Mouse (Mus musculus): Measurements from ENCODE around the gene Pcsk5. TPM values are rescaled to one million over a fixed set of nuclear protein-coding genes. Genes with fewer than 3 reads are reported as not detected.
A peak's percentile ranks its signal among the peaks of the same experiment; 100 is the strongest.

Pcsk5 gene
- 6.9 and 7.9 TPM in 2 replicates for polyA plus RNA-seq (2014; fragmentation: Nextera tagmentation; extraction: Ambion mirVana)

GRCm38 (mm10) chr19:17837471-17837859, at the start of gene Pcsk5:
Gene Pcsk5, minus strand, starts transcription at chr19:17837632.
- Histone ChIP-seq H3K4me3 (replicated peaks; ENCODE audit: low read depth, low read length) (peak within 1 kb of the TSS; percentile 70), H3K4me2 (ENCODE audit: low read length) (peak within 1 kb of the TSS; percentile 88), H3K27ac (replicated peaks; ENCODE audit: low read depth, low read length) (peak within 1 kb of the TSS; percentile 78), H3K9me3 (ENCODE audit: control insufficient read depth, low read length) (no peaks in the 10 kb centered on the region), H3K27me3 (ENCODE audit: control insufficient read depth, insufficient read depth, low read length) (0 out of 2 replicates have a peak, but pooled peaks cover 9% of the 10 kb centered on the region), H3K9ac (replicated peaks; ENCODE audit: low read length) (peak within 1 kb of the TSS; percentile 66), H3K36me3 (ENCODE audit: control insufficient read depth, insufficient read depth, low read length) (no peaks in the 10 kb centered on the region), H3K4me1 (ENCODE audit: control insufficient read depth, insufficient read depth, low read length) (peaks cover 16% of the 10 kb centered on the region; the same call in 1 of the 2 replicates)
- peak; percentile 94 for DNase-seq
- WGBS, result under 1% methylated on average over 32 of the region's 36 CpGs
- peak; percentile 96 for ATAC-seq (ENCODE audit: low FRiP score, low TSS enrichment)

- no peaks in the 10 kb centered on the region for H3K9me3 ChIP-seq (ENCODE audit: control insufficient read depth, low read length)
- WGBS, result 89% methylated on average over 7 of the region's 7 CpGs
- H3K9ac ChIP-seq (replicated peaks; ENCODE audit: low read length), result no peak overlapping the region
- H3K4me2 ChIP-seq (ENCODE audit: low read length), result no peak overlapping the region
- H3K4me1 ChIP-seq (ENCODE audit: control insufficient read depth, insufficient read depth, low read length), result no peaks in the 10 kb centered on the region
- no peak overlapping the region for H3K4me3 ChIP-seq (replicated peaks; ENCODE audit: low read depth, low read length)
- H3K36me3 ChIP-seq (ENCODE audit: control insufficient read depth, insufficient read depth, low read length), result no peaks in the 10 kb centered on the region
- ATAC-seq (ENCODE audit: low FRiP score, low TSS enrichment), result no peak
- no peak overlapping the region for H3K27ac ChIP-seq (replicated peaks; ENCODE audit: low read depth, low read length)
- DNase-seq, result no peak
- no peaks in the 10 kb centered on the region for H3K27me3 ChIP-seq (ENCODE audit: control insufficient read depth, insufficient read depth, low read length)
Observed at GRCm38 (mm10) chr19:17875804-17876203, 38.4 kb upstream of the Pcsk5 start.

DNA sequence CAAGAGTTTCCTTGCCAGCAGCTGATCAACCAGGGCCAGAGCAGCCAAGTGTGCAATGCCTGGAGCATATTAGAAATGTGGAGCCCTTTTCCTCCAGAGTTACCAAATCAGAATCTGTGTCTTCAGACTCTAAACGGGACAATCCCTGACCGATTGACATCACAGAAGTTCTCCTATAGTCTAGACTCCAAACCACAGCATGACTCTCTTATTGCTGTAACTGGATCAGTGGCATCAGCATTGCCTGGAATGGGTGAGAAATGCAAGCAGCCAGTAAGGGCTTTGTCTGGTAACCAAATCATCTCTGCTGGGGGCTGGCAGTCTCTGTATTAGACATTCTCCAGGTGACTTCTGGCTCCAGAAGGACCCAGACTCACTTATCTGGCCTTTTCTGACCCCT, 37.0 kb upstream of the Pcsk5 start:
- no peaks in the 10 kb centered on the region for H3K27me3 ChIP-seq (ENCODE audit: control insufficient read depth, insufficient read depth, low read length)
- H3K4me3 ChIP-seq (replicated peaks; ENCODE audit: low read depth, low read length), result no peak overlapping the region
- no peaks in the 10 kb centered on the region for H3K9me3 ChIP-seq (ENCODE audit: control insufficient read depth, low read length)
- no peaks in the 10 kb centered on the region for H3K36me3 ChIP-seq (ENCODE audit: control insufficient read depth, insufficient read depth, low read length)
- no peaks in the 10 kb centered on the region for H3K4me1 ChIP-seq (ENCODE audit: control insufficient read depth, insufficient read depth, low read length)
- H3K27ac ChIP-seq (replicated peaks; ENCODE audit: low read depth, low read length), result no peak overlapping the region
- no peak overlapping the region for H3K9ac ChIP-seq (replicated peaks; ENCODE audit: low read length)
- H3K4me2 ChIP-seq (ENCODE audit: low read length), result no peak overlapping the region
- 57% methylated on average over 2 of the region's 2 CpGs for WGBS
- DNase-seq (no peak), ATAC-seq (ENCODE audit: low FRiP score, low TSS enrichment) (no peak)

- 59% methylated on average over 2 of the region's 2 CpGs for WGBS
- DNase-seq, result peak; percentile 30
Observed at GRCm38 (mm10) chr19:17873755-17874154, 36.3 kb upstream of the Pcsk5 start.

DNA sequence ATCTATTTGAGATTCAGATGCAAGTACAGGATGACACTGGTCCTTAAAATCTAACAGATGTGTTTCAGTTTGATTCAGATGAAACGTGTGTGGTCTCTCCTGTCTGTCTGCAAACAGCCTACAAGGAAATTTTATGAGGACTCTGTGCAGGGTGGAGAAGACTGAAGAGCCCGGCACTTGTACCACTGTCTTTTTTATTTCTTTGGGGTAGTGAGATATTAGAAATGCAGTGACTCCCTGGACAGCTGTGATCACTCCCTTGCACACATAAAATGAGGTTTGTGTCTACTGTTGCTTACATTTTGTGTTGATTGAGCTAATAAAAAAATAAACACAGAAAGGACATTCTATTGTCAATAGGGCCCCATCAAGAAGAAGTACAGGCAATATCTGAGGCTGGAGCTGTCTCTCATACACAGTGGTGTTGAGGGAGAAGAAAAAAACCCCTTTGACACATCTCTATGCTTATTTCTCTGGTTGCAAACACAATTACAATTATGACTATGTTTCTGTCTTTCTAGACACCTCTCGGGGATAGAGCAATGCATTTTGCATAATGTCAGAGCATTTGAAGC, 29.0 kb upstream of the Pcsk5 start:
- Histone ChIP-seq H3K4me2 (ENCODE audit: low read length) (no peak overlapping the region), H3K4me3 (replicated peaks; ENCODE audit: low read depth, low read length) (no peak overlapping the region), H3K36me3 (ENCODE audit: control insufficient read depth, insufficient read depth, low read length) (no peaks in the 10 kb centered on the region), H3K9me3 (ENCODE audit: control insufficient read depth, low read length) (no peaks in the 10 kb centered on the region), H3K9ac (replicated peaks; ENCODE audit: low read length) (no peak overlapping the region), H3K27me3 (ENCODE audit: control insufficient read depth, insufficient read depth, low read length) (no peaks in the 10 kb centered on the region), H3K4me1 (ENCODE audit: control insufficient read depth, insufficient read depth, low read length) (no peaks in the 10 kb centered on the region), H3K27ac (replicated peaks; ENCODE audit: low read depth, low read length) (no peak overlapping the region)
- no peak for ATAC-seq (ENCODE audit: low FRiP score, low TSS enrichment)
- WGBS, result 77% methylated on average over 3 of the region's 3 CpGs
- DNase-seq, result no peak

More at GRCm38 (mm10) chr19:17873755-17874154, 36.3 kb upstream of the Pcsk5 start:
- no peaks in the 10 kb centered on the region for H3K4me1 ChIP-seq (ENCODE audit: control insufficient read depth, insufficient read depth, low read length)
- no peak overlapping the region for H3K4me2 ChIP-seq (ENCODE audit: low read length)
- ATAC-seq (ENCODE audit: low FRiP score, low TSS enrichment), result no peak
- H3K9ac ChIP-seq (replicated peaks; ENCODE audit: low read length), result no peak overlapping the region
- no peaks in the 10 kb centered on the region for H3K36me3 ChIP-seq (ENCODE audit: control insufficient read depth, insufficient read depth, low read length)
- H3K27ac ChIP-seq (replicated peaks; ENCODE audit: low read depth, low read length), result no peak overlapping the region
- no peaks in the 10 kb centered on the region for H3K27me3 ChIP-seq (ENCODE audit: control insufficient read depth, insufficient read depth, low read length)
- H3K4me3 ChIP-seq (replicated peaks; ENCODE audit: low read depth, low read length), result no peak overlapping the region
- no peaks in the 10 kb centered on the region for H3K9me3 ChIP-seq (ENCODE audit: control insufficient read depth, low read length)

DNA sequence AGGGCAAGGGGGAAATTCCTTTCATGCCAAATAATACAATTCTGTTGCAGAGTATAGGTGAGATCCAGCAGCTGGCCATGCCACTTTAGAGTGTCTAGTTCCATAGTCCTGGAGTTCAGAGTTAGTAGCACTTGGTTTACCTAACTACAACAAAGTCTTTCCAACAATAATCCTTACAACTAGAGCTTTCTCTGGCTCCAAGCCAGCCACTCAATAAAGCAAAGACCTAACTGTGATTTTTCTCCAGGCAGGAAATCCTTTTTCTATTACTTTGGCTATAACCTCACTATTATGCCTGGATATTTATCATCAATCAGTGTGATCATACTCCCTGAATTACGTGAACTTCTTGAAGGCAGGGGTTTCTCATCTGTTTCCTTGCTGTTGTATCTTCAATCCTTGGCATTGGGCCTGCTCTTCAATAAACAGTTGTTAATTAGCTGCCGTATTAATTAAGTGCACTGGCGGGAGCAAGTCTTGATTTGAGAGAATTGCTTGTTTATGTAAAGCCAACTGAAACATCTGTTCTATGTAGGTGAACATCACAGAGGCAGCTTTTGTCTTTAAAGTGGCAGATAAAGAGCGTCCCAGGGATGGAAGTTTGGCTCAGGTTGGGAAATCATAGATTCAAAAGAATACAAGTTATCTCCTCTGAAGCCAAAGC, 23.1 kb upstream of the Pcsk5 start:
- H3K4me1 ChIP-seq (ENCODE audit: control insufficient read depth, insufficient read depth, low read length), result 0 out of 2 replicates have a peak, but pooled peaks cover 2% of the 10 kb centered on the region
- no peak for ATAC-seq (ENCODE audit: low FRiP score, low TSS enrichment)
- peak; percentile 24 for DNase-seq
- no peak overlapping the region for H3K4me3 ChIP-seq (replicated peaks; ENCODE audit: low read depth, low read length)
- H3K27me3 ChIP-seq (ENCODE audit: control insufficient read depth, insufficient read depth, low read length), result no peaks in the 10 kb centered on the region
- H3K36me3 ChIP-seq (ENCODE audit: control insufficient read depth, insufficient read depth, low read length), result no peaks in the 10 kb centered on the region
- no peak overlapping the region for H3K4me2 ChIP-seq (ENCODE audit: low read length)
- H3K27ac ChIP-seq (replicated peaks; ENCODE audit: low read depth, low read length), result no peak overlapping the region
- no peaks in the 10 kb centered on the region for H3K9me3 ChIP-seq (ENCODE audit: control insufficient read depth, low read length)
- WGBS, result 80% methylated on average over 4 of the region's 4 CpGs
- H3K9ac ChIP-seq (replicated peaks; ENCODE audit: low read length), result no peak overlapping the region

GRCm38 (mm10) chr19:17856741-17857140, 19.3 kb upstream of the Pcsk5 start:
- Histone ChIP-seq H3K4me2 (ENCODE audit: low read length) (no peak overlapping the region), H3K9me3 (ENCODE audit: control insufficient read depth, low read length) (no peaks in the 10 kb centered on the region), H3K9ac (replicated peaks; ENCODE audit: low read length) (no peak overlapping the region), H3K27me3 (ENCODE audit: control insufficient read depth, insufficient read depth, low read length) (no peaks in the 10 kb centered on the region), H3K4me3 (replicated peaks; ENCODE audit: low read depth, low read length) (no peak overlapping the region), H3K36me3 (ENCODE audit: control insufficient read depth, insufficient read depth, low read length) (no peaks in the 10 kb centered on the region), H3K27ac (replicated peaks; ENCODE audit: low read depth, low read length) (no peak overlapping the region), H3K4me1 (ENCODE audit: control insufficient read depth, insufficient read depth, low read length) (0 out of 2 replicates have a peak, but pooled peaks cover 2% of the 10 kb centered on the region)
- WGBS, result 66% methylated on average over 3 of the region's 3 CpGs
- ATAC-seq (ENCODE audit: low FRiP score, low TSS enrichment), result no peak
- DNase-seq, result peak; percentile 73

DNA sequence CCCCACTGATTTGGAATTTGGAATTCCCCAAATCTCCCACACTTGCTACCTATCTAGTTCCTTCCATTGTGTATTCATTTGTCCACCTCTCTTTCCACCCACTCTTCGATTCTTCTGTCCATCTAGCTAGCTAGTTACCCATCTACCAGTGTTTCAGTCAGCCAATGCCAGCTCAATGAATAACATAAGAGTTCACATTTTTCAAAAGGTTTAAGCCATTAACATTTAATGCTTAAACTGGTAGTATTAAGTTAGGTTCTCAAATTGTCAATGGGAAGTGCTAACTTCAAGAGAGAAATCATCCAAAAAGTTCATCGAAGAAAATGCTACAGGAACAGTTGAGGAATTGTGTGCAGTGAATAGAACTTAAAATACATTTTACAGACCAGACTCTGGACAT, 11.0 kb upstream of the Pcsk5 start:
- WGBS, result 88% methylated on average over 2 of the region's 2 CpGs
- Histone ChIP-seq H3K4me2 (ENCODE audit: low read length) (no peak overlapping the region), H3K9me3 (ENCODE audit: control insufficient read depth, low read length) (no peaks in the 10 kb centered on the region), H3K4me3 (replicated peaks; ENCODE audit: low read depth, low read length) (no peak overlapping the region), H3K27me3 (ENCODE audit: control insufficient read depth, insufficient read depth, low read length) (0 out of 2 replicates have a peak, but pooled peaks cover 4% of the 10 kb centered on the region), H3K27ac (replicated peaks; ENCODE audit: low read depth, low read length) (no peak overlapping the region), H3K36me3 (ENCODE audit: control insufficient read depth, insufficient read depth, low read length) (no peaks in the 10 kb centered on the region), H3K9ac (replicated peaks; ENCODE audit: low read length) (no peak overlapping the region), H3K4me1 (ENCODE audit: control insufficient read depth, insufficient read depth, low read length) (no peaks in the 10 kb centered on the region)
- no peak for ATAC-seq (ENCODE audit: low FRiP score, low TSS enrichment)
- no peak for DNase-seq

GRCm38 (mm10) chr19:17845967-17846366, 8.5 kb upstream of the Pcsk5 start:
- Histone ChIP-seq H3K4me1 (ENCODE audit: control insufficient read depth, insufficient read depth, low read length) (no peaks in the 10 kb centered on the region), H3K4me3 (replicated peaks; ENCODE audit: low read depth, low read length) (no peak overlapping the region), H3K9me3 (ENCODE audit: control insufficient read depth, low read length) (no peaks in the 10 kb centered on the region), H3K9ac (replicated peaks; ENCODE audit: low read length) (no peak overlapping the region), H3K4me2 (ENCODE audit: low read length) (no peak overlapping the region), H3K27ac (replicated peaks; ENCODE audit: low read depth, low read length) (no peak overlapping the region), H3K27me3 (ENCODE audit: control insufficient read depth, insufficient read depth, low read length) (0 out of 2 replicates have a peak, but pooled peaks cover 4% of the 10 kb centered on the region), H3K36me3 (ENCODE audit: control insufficient read depth, insufficient read depth, low read length) (no peaks in the 10 kb centered on the region)
- ATAC-seq (ENCODE audit: low FRiP score, low TSS enrichment) (no peak), DNase-seq (no peak)
- 28% methylated on average over 5 of the region's 5 CpGs for WGBS
